Mouse (Mus musculus): ENCODE data around the gene Olfr214.
"Not testable (repeated sequence)": the region's sequence is repeated elsewhere in the genome, so short reads cannot be mapped to it uniquely, and the experiment has no call there.

Olfr214 gene

GRCm38 (mm10) chr6:116553935-116554334 is at the start of gene Olfr214:
Gene Olfr214, plus strand, starts transcription at chr6:116554235.
- DNase-seq (ENCODE audit: low read depth, low spot score): no peak

- DNase-seq (ENCODE audit: low read depth, low spot score): not testable (repeated sequence)
These were observed 47.6 kb upstream of the Olfr214 start, which contains the start of gene Olfr212 for GRCm38 (mm10) chr6:116506302-116507003. Gene Olfr212, plus strand, starts transcription at chr6:116506516.

GRCm38 (mm10) chr6:116514832-116515231 is 39.2 kb upstream of the Olfr214 start:
- DNase-seq (ENCODE audit: low read depth, low spot score): no peak

GRCm38 (mm10) chr6:116538156-116538555 is 15.9 kb upstream of the Olfr214 start, which contains the start of gene Olfr213:
Gene Olfr213, plus strand, starts transcription at chr6:116538456.
- DNase-seq (ENCODE audit: low read depth, low spot score): no peak

DNA sequence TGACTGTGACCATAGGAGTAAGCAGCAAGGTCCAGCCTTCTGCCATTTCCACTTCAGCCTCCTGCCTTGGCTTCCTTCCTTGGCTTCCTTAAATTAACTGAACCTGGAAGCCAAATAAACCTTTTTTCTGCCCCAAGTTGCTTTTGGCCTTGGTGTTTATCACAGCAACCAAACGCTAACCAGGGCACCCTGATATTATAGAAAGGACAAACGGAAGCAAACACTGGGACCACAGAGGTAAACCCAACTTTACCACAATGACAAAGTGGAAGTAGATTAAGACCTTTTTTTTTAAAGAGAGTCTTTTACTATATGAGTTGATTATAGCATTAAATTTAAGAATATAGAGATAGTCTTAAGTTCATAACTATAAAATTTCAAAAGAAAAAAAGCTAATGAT is 11.5 kb upstream of the Olfr214 start:
- DNase-seq (ENCODE audit: low read depth, low spot score): no peak

DNA sequence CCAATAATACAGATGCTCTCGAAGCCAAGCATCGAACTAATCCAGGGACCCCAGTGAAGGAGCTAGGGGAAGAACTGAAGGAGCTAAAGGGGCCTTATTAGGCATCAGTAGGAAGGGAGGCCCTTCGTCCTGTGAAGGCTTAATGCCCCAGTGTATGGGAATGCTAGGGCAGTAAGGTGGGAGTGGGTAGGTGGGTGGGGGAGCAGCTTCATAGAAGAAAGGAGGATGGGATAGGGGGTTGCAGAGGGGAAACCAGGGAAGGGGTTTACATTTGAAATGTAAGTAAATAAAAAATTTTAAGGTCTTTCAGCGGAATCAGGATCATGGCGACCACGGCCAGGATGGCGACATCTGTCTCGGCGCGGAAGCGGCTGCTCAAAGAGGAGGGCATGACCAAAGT is 3.2 kb upstream of the Olfr214 start, which contains the start of gene Gm5580:
Gene Gm5580, plus strand, starts transcription at position 301 of the 400 bp plus-strand sequence.
- DNase-seq (ENCODE audit: low read depth, low spot score): not testable (repeated sequence)

- DNase-seq (ENCODE audit: low read depth, low spot score): no peak
These were observed 917 bp downstream of the Olfr214 start for GRCm38 (mm10) chr6:116554952-116555351.

DNA sequence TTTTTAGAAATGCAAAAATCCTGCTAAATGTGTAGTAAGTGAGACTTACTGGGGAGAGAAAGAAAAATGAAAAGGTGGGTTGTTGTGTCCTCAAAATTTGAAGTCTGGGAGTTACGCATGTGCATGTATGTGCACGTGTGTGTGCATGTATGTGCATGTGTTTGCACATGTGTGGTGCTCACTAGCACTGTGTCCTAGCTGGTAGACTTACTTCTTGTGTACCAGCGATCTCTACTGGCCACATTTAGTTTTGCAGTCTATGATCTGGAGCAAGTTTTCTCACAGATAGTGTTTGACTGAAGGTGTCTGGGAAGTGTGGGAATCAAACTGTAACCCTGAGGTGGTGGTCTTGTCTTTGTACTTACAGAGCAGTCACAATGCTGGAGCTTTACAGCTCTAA is 15.8 kb downstream of the Olfr214 start:
- DNase-seq (ENCODE audit: low read depth, low spot score): peak; percentile 57

GRCm38 (mm10) chr6:116584095-116584494 is 30.1 kb downstream of the Olfr214 start, which contains the start of gene Olfr215:
Gene Olfr215, minus strand, starts transcription at chr6:116584195.
- DNase-seq (ENCODE audit: low read depth, low spot score): no peak

- DNase-seq (ENCODE audit: low read depth, low spot score): not testable (repeated sequence)
These were observed 46.9 kb downstream of the Olfr214 start for GRCm38 (mm10) chr6:116600969-116601368.

GRCm38 (mm10) chr6:116607230-116607629 is 53.2 kb downstream of the Olfr214 start:
- no peak for DNase-seq (ENCODE audit: low read depth, low spot score)
